Mouse (Mus musculus): ENCODE data around the gene Pi4ka.

Pi4ka gene

DNA sequence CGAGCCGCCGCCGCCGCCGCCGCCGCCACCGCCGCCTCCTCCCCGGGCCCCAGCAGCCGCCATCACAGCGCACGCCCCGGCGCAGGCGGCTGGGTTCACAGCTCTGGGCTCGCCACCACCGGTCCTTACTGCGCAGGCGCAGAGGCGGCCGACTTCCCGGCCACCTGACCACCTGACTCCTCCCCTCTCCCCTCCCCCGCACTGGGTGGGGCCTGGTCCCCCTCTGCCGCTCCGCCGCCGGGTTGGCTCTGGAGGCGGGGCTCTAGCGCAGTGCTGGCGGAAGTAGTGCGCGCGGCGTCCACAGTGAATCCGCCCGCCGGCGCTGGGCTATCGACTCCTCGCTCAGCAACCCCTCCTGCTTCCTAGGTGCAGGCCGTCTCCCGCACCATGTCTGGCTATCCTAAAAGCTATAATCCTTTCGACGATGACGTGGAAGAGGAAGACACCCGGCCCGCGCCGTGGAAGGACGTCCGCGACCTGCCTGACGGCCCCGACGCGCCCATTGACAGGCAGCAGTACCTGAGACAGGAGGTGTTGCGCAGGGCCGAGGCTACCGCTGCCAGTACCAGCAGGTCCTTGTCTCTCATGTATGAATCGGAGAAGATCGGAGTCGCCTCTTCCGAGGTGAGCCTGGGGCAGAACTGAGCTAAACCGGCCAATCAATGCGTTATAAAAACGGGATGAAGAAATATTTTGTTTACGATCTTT, at the start of gene Pi4ka, which contains the start of gene Snap29:
Pi4ka (minus strand) TSS at position 579 of the 708 bp plus-strand sequence.
Snap29 (plus strand) TSS at position 251 of the 708 bp plus-strand sequence.
- peak; percentile 100 for DNase-seq

- DNase-seq = peak; percentile 69 to 75
These were observed 46.2 kb upstream of the Pi4ka start for GRCm38 (mm10) chr16:17452373-17452715.

DNA sequence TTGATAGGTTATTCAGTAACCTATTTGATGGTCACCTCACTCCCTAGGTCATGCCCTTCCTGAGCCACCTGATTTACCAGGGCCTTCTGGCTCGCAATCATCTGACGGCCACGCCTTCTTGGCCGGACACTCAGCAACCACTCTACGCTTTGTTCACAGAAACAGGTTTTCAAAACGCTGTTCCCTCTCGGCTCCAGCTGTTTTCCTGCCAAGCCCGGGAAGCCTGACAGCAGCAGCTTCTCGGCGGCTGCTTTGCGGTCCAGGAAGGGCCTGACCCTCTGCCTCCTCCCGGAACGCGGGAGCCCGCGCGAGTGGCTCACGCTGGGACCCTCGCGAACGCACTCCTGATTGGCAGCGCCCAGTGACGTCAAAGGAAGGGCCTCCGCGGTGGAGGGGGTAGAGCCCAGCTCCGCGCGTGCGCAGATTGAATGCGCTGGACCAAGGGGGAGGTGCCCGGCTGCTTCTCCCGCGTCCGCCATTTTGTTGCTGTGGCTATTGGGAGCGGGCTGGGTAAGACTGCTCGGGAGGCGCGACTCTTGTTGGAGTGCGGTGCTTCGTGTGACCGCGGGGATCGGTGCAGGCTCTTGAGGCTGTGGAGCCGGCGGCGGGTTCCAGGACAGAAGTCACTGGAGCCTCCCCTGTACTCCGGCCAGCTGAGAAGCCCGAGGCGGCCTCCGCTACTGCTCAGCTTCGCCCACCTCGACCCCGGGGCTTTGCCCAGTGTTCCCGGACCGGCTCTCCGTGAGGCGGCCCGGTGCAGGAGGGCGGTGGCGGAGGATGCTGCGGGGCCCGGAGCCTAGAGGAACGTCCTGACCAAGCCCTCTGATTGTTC, 45.6 kb upstream of the Pi4ka start, which contains the start of gene Crkl:
Crkl (plus strand) TSS at position 447 of the 832 bp plus-strand sequence.
- peak; percentile 99 for DNase-seq

GRCm38 (mm10) chr16:17432576-17432975, 26.5 kb upstream of the Pi4ka start:
- peak in 1 of 2 experiments; percentile 21 for DNase-seq

DNA sequence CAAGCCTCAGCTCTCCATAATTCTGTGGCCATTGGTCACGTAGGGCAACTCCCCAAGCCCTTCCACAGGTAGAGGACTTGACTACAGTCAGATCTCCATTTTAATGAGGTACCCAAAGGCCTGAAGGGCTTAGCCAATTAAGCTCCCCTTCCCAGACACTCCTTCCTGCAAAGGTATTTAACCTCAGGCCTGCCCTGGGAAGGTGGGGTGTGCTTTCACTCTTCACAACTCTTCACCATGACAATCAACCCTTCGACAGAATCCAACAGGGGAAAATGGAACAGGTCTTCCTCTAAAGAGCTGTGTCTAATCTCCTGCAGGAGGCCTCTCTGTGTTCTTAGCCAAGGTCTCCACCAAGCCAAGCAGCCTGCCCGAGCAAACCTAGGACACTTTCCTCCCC, 16.9 kb upstream of the Pi4ka start:
- no peak for DNase-seq

DNA sequence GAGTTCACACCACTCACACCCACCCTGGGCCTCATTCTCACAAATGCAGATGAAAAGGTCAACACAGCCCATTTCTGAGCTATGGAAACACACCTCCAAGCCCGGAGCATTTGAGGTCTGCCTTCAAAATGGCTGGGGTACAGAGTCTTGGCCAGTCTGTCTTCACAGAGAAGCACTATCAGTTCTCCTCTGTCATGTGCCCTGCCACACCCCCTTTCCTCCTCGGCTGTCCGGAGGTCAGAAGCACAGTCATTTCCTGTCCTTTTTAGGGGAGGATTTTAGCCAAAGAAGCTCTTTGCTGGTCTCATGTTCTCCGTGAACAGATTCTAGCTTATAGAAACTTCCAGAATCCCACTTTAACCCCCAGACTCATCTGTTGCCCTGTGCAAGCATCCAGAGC, 4.1 kb upstream of the Pi4ka start:
- DNase-seq = no peak

DNA sequence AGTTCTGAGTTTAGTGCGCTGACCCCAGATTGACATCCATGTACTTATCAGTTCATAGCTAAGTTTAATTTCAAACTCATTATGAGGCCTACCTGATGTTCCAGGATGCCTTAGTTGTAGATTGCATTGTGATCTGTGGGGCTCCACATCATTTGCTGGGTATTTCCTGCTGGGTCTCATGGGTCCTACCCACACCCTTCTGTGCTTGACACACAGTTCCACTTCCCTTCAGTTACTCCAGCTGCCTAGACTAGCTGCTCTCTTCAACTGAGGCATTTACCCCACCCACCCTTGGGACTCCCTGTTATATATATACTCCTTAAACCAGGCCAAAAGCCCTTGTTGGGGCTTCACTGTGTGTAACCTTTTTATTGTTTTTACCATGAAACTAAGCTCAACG, 2.9 kb upstream of the Pi4ka start:
- DNase-seq = no peak

GRCm38 (mm10) chr16:17406512-17407231, 558 bp upstream of the Pi4ka start:
- peak in 1 of 2 experiments; percentile 22 for DNase-seq

- DNase-seq = peak in 1 of 2 experiments; percentile 78
These were observed 830 bp downstream of the Pi4ka start for GRCm38 (mm10) chr16:17405271-17405696.

DNA sequence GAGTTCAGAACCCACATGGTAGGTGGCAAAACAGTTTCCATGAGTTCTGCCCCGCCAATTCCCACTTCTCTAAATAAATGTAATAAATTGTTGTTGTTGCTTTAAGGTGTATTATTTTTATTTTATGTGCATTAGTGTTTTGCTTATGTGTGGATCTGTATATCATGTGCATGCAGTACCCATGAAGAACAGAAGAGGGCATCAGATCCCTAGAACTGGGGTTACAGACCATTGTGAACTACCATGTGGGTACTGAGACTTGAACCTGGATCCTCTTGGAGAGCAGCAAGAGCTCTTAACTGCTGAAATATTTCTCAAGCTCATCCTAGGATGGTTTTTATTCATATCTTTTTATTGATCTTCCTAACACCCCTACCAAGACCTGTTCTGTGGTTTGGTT, 3.3 kb downstream of the Pi4ka start:
- DNase-seq = peak; percentile 61 to 68

- no peak for DNase-seq
These were observed 13.3 kb downstream of the Pi4ka start for GRCm38 (mm10) chr16:17392784-17393183.

DNA sequence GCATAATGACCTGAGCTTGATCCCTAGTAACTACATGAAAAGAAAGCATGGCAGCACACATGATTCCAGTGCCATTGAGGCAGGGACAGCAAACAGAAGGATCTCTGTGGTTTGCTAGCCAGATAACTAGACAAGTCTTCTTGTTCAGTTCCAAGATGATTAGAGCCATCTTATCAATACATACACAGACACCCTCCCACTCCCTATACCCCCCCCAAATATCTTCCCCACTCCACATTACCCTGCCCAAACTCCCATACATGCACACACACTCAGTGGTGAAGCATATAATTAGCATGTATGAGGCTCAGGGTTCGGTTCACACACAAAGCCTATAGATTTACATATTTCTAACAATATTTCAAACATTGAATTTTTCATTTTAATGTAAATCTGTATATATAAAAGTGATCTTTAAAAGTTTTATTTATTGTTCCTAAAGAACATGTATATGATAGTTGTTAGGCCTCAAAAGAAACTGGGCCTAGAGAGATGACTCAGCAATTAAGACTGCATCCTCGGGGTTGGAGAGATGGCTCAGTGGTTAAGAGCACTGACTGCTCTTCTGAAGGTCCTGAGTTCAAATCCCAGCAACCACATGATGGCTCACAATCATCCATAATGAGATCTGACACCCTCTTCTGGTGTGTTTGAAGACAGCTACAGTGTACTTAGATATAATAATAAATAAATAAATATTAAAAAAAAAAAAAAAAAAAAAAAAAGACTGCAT, 22.4 kb downstream of the Pi4ka start:
- no peak for DNase-seq

DNA sequence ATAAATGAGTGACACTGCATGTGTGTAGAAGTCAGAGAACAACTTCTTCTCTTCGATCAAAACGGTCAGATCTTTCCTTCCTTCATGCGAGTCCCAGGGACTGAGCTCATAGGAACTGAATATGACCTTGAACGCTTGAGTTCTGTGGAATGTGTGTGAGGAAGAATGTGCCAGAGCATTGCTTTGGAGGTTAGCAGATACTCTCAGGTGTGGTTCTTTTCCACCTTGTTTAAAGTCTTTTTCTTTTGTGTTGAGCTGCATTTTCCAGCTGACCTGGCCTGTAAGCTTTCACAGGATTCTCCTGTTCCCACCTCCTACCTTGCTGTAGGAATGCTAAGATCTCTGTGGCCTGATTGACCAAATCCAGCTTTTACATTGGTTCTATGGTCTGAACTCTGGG, 23.8 kb downstream of the Pi4ka start:
- DNase-seq = no peak

DNA sequence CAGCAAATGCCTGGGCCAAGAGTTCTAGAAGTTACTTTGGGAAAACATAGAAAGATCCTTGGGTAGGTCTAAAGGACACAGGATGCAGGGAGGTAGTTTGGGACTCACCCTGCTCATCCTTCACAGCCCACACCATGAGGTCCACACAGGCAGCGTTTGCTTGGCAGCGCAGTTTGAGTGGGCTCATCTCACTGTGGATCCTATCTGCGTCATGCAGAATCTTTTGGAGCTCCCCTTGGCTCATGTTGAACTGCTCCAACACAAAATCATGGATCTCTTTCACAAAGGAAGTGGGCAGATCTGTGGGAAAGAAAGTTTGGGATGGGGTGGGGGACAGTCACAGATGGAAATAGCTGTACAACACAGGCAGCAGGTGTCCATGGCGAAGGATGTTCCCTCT, 47.3 kb downstream of the Pi4ka start:
- DNase-seq = no peak

- DNase-seq = no peak
These were observed 50.1 kb downstream of the Pi4ka start for GRCm38 (mm10) chr16:17356031-17356430.

- DNase-seq = no peak
These were observed 59.3 kb downstream of the Pi4ka start for GRCm38 (mm10) chr16:17346766-17347165.

DNA sequence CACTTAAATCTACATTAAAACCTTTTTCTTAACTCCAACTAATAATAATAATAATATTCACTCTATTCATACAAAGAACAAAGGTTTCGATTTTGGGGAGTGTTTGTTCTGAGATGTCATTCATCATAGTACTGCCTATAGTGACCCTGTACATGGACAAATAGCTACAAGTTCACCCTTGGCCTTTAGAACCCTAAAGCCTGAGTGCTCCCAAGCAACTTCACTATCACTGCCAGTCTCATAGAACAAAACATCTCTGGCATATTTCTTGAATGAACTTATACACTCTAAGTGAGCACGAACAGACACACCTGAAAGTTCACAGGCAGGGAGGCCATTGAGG, 60.3 kb downstream of the Pi4ka start:
- DNase-seq = no peak

DNA sequence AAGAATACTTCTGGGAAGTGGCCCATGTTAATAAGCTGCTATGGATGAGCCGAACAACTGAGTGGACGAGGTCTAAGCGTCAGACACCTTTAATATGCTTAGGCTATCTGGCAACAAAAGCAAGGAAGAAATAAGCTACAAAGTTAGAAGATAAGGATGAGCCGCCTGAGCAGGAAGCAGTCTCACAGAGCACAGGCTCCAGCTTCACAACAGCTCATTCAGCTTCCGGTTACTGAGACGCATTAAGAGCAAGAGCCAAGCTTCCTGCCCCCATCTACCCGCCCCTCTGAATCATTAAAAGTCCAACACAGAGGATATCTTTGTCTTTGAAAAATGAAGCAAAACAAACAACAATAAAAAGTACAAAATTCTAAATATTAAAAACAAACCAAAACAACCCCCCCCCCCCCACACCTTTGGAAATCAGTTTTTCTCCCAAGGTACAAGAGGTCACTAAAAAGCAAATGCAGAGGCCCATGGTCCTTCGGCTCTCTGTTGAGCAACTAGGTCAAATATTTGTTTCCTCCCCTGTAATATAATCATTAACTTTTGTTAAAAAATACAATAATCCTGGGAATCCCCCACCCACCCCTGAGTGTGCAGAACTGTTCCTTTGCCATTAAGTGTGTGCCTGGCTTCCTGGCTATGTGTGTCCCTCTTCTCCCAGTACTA, 60.8 kb downstream of the Pi4ka start:
- no peak for DNase-seq

DNA sequence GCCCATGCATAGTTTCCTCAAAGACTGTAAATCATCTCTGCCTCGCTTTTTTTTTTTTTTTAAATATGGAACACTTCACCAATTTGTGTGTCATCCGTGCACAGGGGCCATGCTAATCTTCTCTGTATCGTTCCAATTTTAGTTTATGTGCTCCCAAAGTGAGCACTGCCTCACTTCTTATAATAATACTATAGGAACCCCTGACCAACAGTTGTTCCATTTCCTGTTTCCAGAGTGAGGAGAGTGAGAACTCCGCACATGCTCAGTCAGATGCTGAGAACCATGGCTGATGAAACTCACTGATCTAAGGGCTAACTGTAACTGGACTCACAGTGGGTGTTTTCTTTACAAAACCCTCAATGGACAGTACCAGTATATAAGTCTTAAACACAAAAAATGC, 64.3 kb downstream of the Pi4ka start:
- no peak for DNase-seq

DNA sequence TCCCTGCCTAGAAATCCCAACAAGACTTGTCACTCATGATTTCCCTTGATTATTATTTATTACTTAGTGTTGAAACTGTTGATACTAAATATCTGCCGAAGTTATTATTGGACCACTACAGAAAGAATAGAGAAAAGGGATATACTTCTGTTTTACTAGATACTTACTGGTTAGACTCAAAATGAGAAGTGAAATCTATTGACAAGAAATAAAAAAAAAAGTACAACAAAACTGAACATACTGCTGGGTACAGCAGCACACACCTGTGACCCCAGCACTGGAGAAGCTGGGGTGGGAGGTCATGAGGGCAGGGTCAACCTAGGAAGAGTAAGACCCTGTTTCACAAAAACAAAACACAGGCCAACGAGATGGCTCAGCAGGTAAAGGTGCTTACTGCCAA, 65.4 kb downstream of the Pi4ka start:
- no peak for DNase-seq

- DNase-seq = no peak
These were observed 66.4 kb downstream of the Pi4ka start for GRCm38 (mm10) chr16:17339701-17340100.

DNA sequence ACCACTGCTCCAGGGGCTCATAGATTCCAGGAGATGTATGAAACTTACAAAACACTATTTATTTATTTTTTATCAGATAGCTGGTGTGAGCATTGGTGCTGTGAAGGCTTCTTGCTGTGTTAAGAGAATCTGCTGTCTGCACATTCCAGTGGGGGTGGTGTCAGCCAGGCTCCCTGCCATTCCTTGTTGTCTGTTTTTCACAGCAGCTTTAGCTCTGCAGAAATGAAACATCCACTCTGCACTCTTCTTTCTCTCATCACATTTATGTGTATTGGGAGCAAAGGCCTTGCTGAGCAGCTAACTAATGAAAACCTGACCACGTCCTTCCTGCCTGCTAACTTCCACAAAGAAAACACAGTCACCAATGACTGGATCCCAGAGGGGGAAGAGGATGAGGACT, 70.0 kb downstream of the Pi4ka start:
- no peak for DNase-seq
